Mouse (Mus musculus) layer of hippocampus, adult 9-10 months (tissue): ENCODE data around the gene Thrsp.

Source experiments
- DNase-seq: peaks from one replicate; pipeline ENCODE4 v3.0.0; 2022; ENCODE audit warnings: low spot score

The Thrsp gene

DNA sequence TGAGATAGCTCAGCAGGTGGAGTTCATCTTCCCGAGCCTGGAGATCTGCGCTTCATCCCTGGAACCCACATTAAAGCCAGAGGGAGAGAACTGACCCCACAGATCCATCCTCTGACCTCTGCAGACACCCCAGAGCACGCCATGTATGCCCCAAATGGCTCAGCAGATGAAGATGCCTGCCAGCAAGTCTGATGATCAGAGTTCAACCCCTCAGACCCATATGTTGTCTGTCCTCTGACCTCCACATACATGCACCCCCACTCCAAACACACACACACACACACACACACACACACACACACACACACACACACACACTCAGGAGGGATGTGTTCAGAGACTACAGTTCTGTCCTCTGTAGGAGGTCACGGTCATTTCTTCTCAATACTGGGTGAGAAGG is 1.1 kb downstream of the Thrsp start:
- no peak for DNase-seq

GRCm38 (mm10) chr7:97414915-97415687 is 2.4 kb downstream of the Thrsp start:
- DNase-seq, result no peak

GRCm38 (mm10) chr7:97414426-97414825 is 3.1 kb downstream of the Thrsp start:
- no peak for DNase-seq

- no peak for DNase-seq
Observed at GRCm38 (mm10) chr7:97413981-97414380, 3.5 kb downstream of the Thrsp start.

DNA sequence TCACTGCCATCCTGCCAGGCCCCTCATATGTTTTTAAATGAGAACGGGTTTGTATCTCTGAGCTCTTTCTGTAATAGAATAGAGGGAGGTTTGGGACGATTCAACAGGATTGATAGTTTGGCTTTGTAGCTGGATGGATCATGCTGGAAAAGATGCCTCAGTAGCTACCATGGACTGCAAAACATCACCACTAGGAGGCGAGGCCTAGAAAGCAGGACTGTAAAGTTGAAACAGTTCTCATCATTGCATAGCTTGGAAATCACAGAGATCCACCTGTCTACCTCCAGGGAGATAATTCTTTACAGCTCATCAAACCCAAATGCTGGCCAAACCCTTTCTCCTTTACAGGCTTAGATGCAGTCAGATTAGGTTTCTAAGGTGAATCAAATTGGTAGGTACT is 6.0 kb downstream of the Thrsp start:
- DNase-seq, result no peak

DNA sequence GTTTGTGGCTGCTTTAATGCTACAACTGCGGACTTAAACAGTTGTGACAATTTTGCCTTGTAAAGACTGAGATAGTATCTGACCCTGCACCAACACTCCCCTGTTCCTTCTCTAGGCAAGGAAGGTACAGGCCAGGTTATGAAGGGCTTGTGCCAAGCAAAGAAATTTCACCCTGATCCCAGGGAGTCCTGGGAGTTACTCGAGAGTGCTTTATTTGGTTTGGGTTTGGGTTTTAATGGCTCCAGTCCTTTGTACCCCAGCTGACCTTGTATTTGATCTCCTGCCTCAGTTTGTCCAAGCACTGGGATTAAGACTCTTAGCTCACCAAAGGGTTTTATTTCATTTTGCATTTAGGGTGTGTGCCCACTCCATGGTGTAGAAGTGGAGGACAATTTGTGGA is 6.4 kb downstream of the Thrsp start:
- DNase-seq, result no peak

DNA sequence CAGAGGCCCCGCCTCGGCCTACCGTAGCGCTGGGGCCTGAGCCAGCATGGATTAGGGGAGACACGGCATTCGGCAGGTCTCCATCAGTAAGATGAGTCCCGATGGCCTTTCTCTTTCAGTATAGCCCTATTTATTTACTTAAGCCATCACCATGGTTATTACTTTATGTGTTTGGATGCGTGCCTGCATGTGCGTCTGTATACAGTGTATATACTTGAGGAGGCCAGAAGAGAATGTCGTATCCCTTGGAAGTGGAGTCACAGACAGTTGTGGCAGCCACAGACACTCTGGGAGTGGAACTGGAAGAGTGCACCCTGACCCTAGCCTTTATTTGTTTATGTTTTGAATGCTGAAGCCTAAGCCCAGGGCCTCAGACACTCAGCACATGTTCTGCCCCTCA is 10.4 kb downstream of the Thrsp start:
- DNase-seq, result no peak

- DNase-seq, result no peak
Observed at GRCm38 (mm10) chr7:97399960-97400715, 17.4 kb downstream of the Thrsp start, which contains the start of gene Ndufc2. TSS of gene Ndufc2 (plus strand) at chr7:97400003.

- DNase-seq, result no peak
Observed at GRCm38 (mm10) chr7:97398943-97399342, 18.6 kb downstream of the Thrsp start.

GRCm38 (mm10) chr7:97394375-97394774 is 23.2 kb downstream of the Thrsp start:
- no peak for DNase-seq

GRCm38 (mm10) chr7:97392079-97392445 is 25.5 kb downstream of the Thrsp start:
- DNase-seq, result no peak

DNA sequence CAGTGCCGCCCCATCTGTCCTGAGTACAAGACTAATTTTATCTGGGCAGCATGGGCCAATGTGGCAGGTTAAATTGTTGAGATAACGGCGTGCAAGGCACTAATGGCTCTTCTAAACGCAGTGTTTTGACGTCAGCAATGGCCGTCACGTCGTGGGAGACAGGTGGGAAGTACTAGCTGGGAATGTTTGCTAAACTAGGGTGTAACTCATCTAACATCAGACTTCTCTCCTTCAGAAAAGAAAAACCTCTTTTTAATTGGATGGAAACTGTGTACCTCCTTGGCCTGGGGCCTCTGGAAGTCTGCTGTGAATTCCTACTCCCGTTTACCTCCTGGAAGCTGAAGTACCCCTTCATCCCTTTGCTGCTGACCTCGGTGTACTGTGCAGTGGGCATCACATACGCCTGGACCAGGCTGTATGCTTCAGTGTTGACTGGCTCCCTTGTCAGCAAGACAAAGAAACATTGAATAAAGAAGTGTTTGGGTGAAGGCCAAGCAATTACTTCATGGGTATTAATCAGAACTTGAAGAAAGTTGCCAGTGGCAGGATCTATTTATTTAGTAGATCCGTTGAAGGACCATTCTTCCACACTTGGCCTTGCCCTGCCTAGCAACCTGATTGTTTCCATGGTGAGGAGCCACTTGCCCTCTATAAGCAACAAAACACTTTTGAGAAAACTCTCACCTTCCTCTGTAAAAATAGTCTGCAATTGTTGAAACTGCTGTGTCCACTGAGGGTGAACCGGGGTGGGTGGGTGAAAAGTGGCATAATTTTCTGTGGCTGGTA is 26.0 kb downstream of the Thrsp start:
- no peak for DNase-seq

DNA sequence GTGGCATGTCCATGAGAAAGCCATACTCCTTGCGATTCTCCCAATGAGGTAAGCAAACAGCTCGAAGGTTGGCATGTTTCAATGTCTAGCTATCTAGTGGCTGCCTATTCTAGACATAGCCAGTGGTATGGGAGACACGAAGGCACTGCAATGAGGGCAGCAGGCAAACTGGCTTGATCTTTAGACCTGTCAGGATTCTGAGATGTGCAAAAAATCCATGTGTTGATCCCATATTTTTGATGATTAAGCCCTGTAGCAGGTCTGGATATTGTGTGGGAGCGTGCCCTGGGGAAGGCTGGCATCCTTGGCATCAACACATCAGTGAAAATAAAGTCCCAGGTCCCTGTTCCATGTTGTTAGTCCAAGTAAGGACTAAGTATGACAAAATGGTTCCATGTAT is 29.0 kb downstream of the Thrsp start:
- DNase-seq, result no peak

- DNase-seq, result no peak
Observed at GRCm38 (mm10) chr7:97387561-97388147, 29.9 kb downstream of the Thrsp start.

DNA sequence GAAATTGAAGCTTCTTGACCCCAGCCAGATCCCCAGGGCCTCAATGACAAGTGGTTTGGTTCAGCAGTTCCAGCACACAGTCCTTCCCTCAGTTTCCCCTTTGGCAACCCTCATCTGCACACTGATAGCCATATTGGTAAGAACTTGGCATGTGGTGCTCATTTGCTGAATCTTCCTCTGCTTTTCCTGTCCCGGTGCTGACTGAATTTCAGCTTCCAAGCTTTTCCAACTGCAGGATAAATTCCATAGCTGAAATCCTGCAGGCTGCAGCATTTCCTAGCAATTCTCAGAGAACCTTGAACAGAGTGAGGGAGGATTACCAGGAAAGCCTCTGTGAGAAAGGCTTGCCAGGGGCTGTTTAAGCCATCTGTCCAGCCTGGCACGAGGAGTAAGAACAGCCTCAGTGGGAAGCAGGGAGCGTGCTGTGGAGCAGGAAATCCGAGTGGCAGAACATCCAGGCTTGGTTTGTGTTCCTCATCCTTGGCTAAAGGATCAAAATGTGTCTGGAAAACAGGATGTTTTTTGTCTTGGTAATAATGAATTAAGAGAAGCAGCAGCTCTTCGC is 30.6 kb downstream of the Thrsp start:
- DNase-seq, result peak; percentile 74

DNA sequence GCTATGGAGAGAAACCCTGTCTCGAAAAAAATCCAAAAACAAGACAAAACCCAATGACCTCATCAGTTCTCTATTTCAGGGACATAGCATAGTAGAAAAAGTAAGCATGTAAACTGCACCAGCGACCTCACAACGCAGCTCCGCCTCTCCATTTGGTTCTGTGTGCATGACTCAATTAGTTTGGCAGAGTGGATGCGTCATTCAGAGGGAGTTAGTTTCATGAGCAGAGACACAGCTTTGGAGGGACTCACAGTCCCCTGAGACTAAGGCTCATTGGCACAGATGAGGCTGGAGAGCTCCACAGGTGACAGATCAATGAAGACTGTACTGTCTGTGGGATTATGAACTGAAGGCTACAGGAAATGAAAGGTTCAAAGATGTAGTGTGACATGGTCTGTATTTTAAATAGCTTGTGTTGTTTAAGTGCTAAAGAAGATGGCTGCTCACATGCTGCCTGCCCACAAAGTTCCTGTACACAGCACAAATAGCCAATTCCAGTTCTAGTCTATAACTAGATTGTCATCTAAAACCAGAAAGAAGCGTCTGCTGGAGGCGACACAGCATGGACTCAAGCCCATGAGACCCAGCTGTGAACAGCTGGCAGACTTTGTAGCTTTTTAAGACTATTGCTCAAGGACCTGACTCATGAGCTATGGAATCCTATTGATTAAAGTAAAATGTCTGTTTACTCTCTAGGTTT is 31.3 kb downstream of the Thrsp start:
- DNase-seq, result no peak

DNA sequence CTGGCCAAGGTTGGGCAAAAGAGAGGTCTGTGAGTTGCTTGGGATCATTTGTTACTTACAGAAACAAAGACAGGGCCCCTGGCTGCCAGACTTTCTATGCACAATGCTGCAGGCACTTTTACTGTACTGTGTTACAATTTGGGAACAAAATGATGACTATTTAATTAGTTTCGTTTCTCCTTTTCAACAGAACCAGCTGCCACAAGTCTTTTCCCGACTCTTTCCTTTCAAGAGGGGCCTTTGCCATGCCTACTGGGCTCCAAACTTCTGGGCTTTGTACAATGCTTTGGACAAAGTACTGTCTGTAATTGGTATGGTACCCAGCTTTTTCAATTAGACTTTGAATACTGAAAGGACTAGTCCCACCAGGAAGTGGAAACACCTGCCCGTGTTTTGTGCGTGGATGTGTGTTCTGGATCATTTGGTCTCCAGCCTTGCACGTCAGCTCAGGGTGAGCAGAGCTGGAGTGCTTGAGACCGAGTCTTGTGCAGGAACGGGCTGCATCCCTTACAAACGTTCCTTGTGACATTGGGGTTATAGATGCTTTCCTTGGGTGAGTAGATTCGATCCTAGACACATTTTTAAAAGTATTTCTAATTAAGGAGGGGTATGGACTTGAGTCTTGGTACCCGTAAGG is 33.9 kb downstream of the Thrsp start:
- no peak for DNase-seq

DNA sequence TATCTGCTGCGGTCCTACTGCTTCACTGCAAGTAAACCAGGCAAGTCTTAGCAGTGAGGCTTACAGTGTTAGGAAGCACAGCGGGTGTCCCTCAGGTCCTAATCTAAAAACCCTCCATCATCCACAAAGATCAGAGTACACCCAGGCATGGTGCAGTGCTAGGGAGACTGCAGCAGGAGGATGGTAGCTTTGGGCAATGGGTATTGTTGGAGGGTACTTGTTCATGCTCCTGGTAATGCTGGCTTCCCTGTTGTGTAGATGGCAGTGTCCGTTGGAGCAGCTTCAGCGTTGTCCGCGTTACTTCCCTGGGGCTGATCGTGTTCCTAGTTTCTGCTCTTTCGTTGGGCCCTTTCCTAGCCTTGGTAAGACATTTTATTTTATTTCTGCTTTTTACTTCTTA is 34.9 kb downstream of the Thrsp start:
- no peak for DNase-seq

DNA sequence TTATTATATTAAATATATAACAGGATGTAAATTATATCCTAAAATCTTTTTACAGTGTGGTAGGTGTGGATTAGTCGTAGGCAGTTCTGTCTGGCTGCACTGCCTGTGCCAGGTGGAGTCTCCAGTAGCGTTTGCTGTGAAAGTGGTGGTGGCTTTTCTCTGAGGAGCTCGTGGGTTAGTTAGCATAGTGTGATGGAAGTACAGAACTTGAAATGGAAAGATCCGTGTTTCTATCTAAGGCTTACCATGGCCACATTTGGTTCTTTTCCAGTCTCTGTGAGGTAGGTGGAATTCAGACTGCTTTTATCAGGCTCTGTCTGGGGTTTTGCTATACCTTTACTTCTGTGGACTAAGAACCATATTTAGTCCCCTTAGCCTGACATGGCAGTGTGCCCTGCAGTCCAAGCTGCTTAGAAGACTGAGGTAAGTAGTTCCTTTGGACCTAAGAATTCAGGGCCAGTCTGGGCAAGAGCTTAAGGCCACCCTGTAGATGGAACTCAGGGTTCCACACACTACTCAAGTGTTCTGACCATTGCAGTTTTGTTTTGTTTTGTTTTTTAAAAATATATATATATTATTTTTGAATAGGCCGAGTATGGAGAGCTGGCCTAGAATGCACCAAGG is 36.9 kb downstream of the Thrsp start:
- no peak for DNase-seq

GRCm38 (mm10) chr7:97379304-97379703 is 38.2 kb downstream of the Thrsp start:
- DNase-seq, result no peak
